Mouse (Mus musculus): ENCODE measurements at regions not wholly inside any gene's neighbourhood (a gene's known extent, or its start where the extent isn't known, plus 50 kb on each side); places are given as distances from the start of the nearest gene placed in this dataset.

DNA sequence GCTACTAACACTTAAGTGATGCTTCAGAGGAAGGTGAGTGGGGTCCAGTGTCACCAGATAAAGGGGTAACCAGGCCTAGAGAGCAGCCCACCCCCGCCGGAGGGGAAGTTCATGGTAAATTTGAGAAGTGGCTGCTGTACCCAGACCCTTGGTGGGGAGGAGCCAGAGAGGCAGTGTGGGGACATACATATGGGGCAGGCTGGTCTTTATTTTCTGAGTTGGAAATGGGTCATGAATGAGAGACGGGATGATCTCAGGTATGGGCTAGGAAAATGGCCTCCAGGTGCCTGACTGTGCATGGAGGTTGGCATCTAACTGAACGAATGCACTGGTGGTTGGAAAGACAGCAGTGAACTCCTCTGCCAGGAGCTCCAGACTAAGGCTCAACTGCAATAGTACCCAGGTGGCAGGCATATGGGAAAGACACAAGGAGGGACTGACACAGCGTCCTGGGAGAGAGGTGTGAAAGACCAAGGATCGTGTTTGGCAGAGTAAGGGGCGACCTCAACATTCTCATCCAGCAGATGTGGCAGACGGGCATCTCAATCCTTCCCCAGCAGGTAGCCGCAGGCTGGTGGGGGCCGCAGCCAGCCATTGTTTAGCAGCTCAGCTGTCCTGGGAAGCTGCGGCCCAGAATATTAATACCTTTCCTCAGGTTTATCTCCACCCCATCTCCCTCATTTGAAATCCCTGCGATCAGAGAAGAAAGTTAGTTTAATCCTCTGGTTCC is 387.7 kb downstream of the Rps24 start:
- no peak for ATAC-seq
- 53% methylated on average over 12 of the region's 12 CpGs for WGBS (ENCODE audit: insufficient replicate concordance)
- Histone ChIP-seq H3K27me3 (replicated peaks) (no peaks in the 10 kb centered on the region), H3K27ac (no peak overlapping the region), H3K4me2 (no peak overlapping the region), H3K36me3 (no peaks in the 10 kb centered on the region), H3K9ac (no peak overlapping the region), H3K4me3 (no peak overlapping the region), H3K4me1 (no peaks in the 10 kb centered on the region), H3K9me3 (replicated peaks) (no peaks in the 10 kb centered on the region)

DNA sequence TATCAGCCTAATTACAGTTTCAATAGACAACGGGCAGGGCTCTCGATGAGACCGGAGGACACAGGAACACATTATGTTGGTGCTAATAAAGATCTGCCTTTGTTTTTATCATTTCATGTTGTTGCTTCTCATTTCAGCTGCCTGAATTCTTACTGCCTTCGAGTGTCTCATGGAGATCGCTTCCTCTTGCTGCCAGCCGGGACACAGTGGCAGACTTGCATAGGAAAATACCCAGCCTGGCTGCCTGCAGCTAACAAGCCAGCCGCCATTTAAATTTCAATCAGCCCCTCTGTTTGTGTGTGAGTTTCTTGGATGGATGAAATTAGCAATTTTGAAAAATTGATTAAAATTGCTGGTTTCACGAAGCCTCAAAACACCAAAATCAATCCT is 388.2 kb downstream of the Rps24 start:
- Histone ChIP-seq H3K9me3 (replicated peaks) (no peaks in the 10 kb centered on the region), H3K4me2 (no peak overlapping the region), H3K27ac (no peak overlapping the region), H3K36me3 (no peaks in the 10 kb centered on the region), H3K27me3 (replicated peaks) (no peaks in the 10 kb centered on the region), H3K4me3 (no peak overlapping the region), H3K9ac (no peak overlapping the region), H3K4me1 (no peaks in the 10 kb centered on the region)
- ATAC-seq, result no peak
- 62% methylated on average over 8 of the region's 8 CpGs for WGBS (ENCODE audit: insufficient replicate concordance)

DNA sequence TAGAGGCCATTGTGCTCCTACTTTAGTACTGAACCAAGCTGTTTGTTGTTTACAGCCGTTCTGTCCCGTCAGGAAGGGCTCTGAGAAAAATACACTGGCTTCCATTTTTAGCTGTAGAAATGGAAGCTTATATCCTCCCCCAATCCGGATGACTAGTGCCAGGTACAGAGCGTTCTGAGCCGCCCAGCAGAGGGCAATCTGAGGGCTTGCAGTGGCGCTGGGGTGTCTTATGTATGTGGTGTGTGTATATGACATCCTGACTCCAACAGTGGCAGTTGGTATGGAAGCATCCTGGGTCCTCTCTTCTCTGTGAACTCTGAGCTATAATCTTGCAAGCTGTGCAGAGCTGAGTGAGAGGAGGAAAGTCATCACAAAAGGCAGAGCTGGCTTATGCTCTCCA is 389.0 kb downstream of the Rps24 start:
- Histone ChIP-seq H3K9me3 (replicated peaks) (no peaks in the 10 kb centered on the region), H3K27me3 (replicated peaks) (no peaks in the 10 kb centered on the region), H3K36me3 (no peaks in the 10 kb centered on the region), H3K9ac (no peak overlapping the region), H3K27ac (no peak overlapping the region), H3K4me1 (no peaks in the 10 kb centered on the region), H3K4me3 (no peak overlapping the region), H3K4me2 (no peak overlapping the region)
- ATAC-seq, result no peak
- WGBS (ENCODE audit: insufficient replicate concordance), result 52% methylated on average over 6 of the region's 6 CpGs

DNA sequence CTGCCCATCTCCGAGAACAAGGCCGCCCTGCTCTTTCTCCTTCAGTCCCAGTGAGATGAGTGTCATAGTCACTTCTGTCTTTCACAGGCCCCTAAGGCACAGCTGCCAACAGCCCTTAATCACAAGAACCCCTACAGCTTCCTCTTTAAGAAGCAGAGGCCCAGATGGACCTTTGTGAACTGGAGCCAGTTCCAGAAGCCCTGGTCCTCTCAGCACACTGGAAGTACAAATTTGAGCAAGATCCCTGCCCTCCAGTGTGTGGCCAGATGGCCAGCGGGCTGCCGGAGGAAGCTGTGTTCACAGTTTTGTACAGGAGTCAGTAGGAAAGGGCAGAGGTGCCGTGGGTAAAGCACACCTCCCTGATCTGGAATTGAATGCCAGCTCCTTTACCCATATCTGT is 389.6 kb downstream of the Rps24 start:
- H3K4me2 ChIP-seq, result no peak overlapping the region
- 81% methylated on average over 5 of the region's 5 CpGs for WGBS (ENCODE audit: insufficient replicate concordance)
- no peaks in the 10 kb centered on the region for H3K36me3 ChIP-seq
- ATAC-seq, result no peak
- H3K4me3 ChIP-seq, result no peak overlapping the region
- H3K9ac ChIP-seq, result no peak overlapping the region
- no peaks in the 10 kb centered on the region for H3K4me1 ChIP-seq
- no peaks in the 10 kb centered on the region for H3K27me3 ChIP-seq (replicated peaks)
- no peak overlapping the region for H3K27ac ChIP-seq
- no peaks in the 10 kb centered on the region for H3K9me3 ChIP-seq (replicated peaks)

DNA sequence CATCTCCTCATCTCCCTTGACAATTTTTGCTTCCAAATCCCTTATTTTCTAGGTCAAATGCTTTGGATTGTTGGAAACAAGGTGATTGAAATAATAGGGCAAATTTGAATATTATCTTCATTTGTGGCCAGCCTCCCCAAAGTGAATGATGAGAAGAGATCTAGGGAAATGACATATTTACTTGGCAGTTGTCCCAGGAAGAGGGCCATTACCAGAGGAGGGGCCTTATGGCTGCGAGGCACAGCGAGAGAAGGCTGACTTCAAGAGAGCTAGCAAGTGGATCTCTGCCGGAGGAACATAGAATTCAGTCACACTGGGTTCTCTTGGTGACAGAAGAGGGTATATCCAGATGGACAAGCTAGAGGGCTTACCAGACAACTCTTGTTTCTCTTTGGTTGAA is 390.9 kb downstream of the Rps24 start:
- no peak overlapping the region for H3K4me2 ChIP-seq
- no peaks in the 10 kb centered on the region for H3K9me3 ChIP-seq (replicated peaks)
- H3K27ac ChIP-seq, result no peak overlapping the region
- H3K27me3 ChIP-seq (replicated peaks), result no peaks in the 10 kb centered on the region
- 54% methylated on average over 3 of the region's 3 CpGs for WGBS (ENCODE audit: insufficient replicate concordance)
- H3K4me1 ChIP-seq, result no peaks in the 10 kb centered on the region
- H3K36me3 ChIP-seq, result no peaks in the 10 kb centered on the region
- no peak overlapping the region for H3K4me3 ChIP-seq
- no peak overlapping the region for H3K9ac ChIP-seq
- no peak for ATAC-seq

DNA sequence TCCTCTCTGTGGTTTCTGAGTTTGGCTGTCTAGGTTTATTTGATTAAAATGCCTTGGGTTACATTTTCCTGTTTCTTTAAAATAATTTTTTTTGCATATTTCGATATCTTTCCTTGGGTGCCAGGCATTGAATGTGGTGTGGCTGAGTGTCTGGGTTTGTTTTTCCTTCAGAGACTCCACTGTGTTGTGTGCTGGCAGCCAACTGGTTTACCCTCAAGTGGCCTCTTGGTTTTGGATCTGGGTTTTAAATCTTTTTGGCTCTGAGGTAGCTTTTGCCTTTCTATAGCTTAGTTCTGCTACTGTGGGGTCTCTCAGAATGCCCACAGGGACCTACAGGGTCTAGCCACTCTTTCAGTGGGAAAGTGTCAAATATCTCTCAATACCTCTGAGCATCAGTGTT is 399.2 kb downstream of the Rps24 start:
- Histone ChIP-seq H3K4me3 (no peak overlapping the region), H3K36me3 (no peaks in the 10 kb centered on the region), H3K9me3 (replicated peaks) (no peaks in the 10 kb centered on the region), H3K27ac (no peak overlapping the region), H3K4me1 (no peaks in the 10 kb centered on the region), H3K27me3 (replicated peaks) (no peaks in the 10 kb centered on the region), H3K9ac (no peak overlapping the region), H3K4me2 (no peak overlapping the region)
- WGBS (ENCODE audit: insufficient replicate concordance), result 41% methylated on average over 1 of the region's 1 CpGs
- ATAC-seq, result no peak

DNA sequence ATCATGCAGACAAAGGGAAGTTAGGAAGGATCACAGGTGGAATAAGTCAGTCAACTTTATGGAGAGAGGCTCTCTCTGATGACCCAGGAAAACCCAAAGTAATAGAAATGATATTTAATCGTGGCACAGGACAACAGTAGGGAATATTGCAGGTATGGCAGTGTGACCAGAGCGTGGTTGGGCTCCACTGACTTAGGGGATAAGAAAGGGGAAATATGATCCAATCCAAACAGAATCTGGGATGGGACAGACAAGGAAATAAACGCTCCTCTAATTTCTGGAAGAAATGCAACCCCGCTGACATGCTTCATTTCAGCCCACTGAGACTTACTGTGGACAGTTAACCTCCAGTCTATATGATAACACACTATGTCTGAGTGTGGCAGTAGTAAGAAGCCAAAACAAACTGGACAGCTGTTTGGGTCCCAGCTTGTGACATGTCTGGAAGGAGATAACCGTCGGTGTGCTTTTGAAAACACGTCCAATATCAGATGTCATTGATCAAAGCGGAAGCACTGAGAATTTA is 400.0 kb downstream of the Rps24 start:
- Histone ChIP-seq H3K9ac (no peak overlapping the region), H3K4me3 (no peak overlapping the region), H3K4me1 (no peaks in the 10 kb centered on the region), H3K27ac (no peak overlapping the region), H3K9me3 (replicated peaks) (no peaks in the 10 kb centered on the region), H3K36me3 (no peaks in the 10 kb centered on the region), H3K27me3 (replicated peaks) (no peaks in the 10 kb centered on the region), H3K4me2 (no peak overlapping the region)
- ATAC-seq, result no peak
- WGBS (ENCODE audit: insufficient replicate concordance), result 63% methylated on average over 8 of the region's 8 CpGs

DNA sequence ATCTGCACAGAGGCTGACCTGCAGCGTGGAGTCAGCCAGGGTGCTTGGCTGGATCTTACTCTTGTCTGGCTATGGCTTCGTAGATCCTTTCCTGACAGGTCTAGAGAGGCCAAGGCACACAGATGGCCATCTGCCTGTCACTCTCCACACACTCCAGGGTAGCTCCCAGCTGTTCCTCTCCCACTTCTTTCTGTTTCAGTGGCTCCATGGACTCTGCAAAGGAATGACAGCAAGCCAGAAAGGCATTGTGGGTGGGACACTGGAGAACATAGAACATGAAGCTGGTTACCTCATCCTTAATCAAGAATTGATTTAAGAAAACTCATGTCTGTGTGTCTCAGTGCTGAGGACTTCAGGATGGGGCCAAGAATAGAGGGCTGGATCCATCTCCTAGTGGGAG is 403.9 kb downstream of the Rps24 start:
- H3K4me2 ChIP-seq, result no peak overlapping the region

DNA sequence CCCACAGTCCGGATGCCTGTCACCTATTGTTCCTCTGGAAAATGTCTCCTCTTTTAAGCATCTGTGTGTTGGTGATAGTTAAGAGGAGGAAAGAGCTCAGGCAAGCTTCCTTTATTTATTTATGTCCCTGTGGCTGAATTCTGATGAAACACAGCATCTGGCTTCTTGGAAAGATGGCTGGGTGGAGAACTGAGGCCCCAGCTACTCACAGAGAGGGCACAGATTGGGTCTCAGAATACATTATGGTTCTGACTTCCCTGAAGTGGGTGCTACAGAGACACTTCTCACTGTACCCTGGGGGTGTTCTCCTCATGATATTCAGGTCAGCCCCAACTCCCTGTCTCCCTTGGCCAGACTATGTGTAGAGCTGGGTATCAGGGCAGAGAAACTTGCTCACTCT is 408.3 kb downstream of the Rps24 start:
- WGBS (ENCODE audit: insufficient replicate concordance), result 40% methylated on average over 1 of the region's 1 CpGs
- H3K9ac ChIP-seq, result no peak overlapping the region
- no peak overlapping the region for H3K4me3 ChIP-seq
- no peaks in the 10 kb centered on the region for H3K9me3 ChIP-seq (replicated peaks)
- no peak for ATAC-seq
- no peaks in the 10 kb centered on the region for H3K27me3 ChIP-seq (replicated peaks)
- H3K36me3 ChIP-seq, result no peaks in the 10 kb centered on the region
- H3K4me2 ChIP-seq, result no peak overlapping the region
- no peaks in the 10 kb centered on the region for H3K4me1 ChIP-seq
- H3K27ac ChIP-seq, result no peak overlapping the region

More for the DNA sequence above, 403.9 kb downstream of the Rps24 start:
- Histone ChIP-seq H3K9me3 (replicated peaks) (no peaks in the 10 kb centered on the region), H3K9ac (no peak overlapping the region), H3K36me3 (no peaks in the 10 kb centered on the region), H3K4me3 (no peak overlapping the region), H3K4me1 (no peaks in the 10 kb centered on the region), H3K27me3 (replicated peaks) (no peaks in the 10 kb centered on the region), H3K27ac (no peak overlapping the region)
- 72% methylated on average over 2 of the region's 2 CpGs for WGBS (ENCODE audit: insufficient replicate concordance)
- no peak for ATAC-seq

DNA sequence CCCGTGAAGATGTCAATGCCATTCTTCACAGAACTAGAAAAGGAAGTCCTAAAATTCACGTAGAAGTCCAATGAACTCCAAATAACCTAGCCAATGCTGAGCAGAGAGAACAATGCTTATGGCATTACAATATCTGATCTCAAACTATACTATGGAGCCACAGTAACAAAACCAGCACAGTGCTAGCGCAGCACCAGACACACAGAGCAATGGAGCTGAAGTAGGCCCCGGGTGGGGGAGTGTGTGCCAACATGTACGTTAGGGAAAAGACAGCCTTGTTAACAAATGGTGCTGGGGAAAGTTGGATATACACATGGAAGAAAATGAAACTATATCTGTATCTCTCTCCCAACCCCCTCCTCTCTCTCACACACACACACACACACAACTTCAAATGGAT is 409.8 kb downstream of the Rps24 start:
- H3K9me3 ChIP-seq (replicated peaks), result no peaks in the 10 kb centered on the region
- H3K4me3 ChIP-seq, result no peak overlapping the region
- ATAC-seq, result no peak
- no peak overlapping the region for H3K27ac ChIP-seq
- H3K9ac ChIP-seq, result no peak overlapping the region
- WGBS (ENCODE audit: insufficient replicate concordance), result 66% methylated on average over 5 of the region's 5 CpGs
- H3K27me3 ChIP-seq (replicated peaks), result no peaks in the 10 kb centered on the region
- no peaks in the 10 kb centered on the region for H3K4me1 ChIP-seq
- no peaks in the 10 kb centered on the region for H3K36me3 ChIP-seq
- no peak overlapping the region for H3K4me2 ChIP-seq

DNA sequence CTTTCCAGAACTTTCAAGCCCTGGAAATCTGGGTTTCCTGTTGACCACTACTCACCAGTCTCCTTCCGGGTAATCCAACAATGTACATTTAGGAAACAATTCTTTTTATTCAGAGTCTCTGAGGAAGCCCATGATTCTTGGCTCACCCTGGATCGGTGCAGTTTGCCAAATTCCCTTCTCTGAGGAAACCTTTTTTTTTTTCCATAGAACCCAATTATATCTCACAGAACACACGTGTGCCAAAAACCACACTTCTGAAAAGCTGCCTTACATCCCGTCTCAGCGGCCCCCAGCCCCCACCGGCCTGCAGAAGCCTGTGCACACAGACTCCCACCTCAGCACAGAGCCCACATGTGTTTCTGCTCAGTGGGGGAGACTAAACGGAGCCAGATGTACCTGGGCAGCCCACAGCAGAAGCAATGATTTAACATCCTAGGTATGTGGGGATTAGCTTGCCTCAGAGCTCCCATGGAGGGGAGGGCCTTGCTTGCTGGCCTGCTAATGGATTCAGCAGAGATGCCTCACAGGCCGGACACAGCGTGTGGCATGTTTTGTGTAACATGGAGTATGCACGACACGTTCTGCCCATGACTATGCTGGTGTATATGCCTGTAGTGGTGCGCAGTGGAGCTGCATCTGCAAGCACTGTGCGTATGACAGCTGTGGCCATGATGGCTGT is 413.7 kb downstream of the Rps24 start:
- Histone ChIP-seq H3K9me3 (replicated peaks) (no peaks in the 10 kb centered on the region), H3K36me3 (no peaks in the 10 kb centered on the region), H3K9ac (no peak overlapping the region), H3K4me2 (no peak overlapping the region), H3K4me1 (no peaks in the 10 kb centered on the region), H3K4me3 (no peak overlapping the region), H3K27ac (no peak overlapping the region), H3K27me3 (replicated peaks) (no peaks in the 10 kb centered on the region)
- ATAC-seq, result no peak
- WGBS (ENCODE audit: insufficient replicate concordance), result 64% methylated on average over 13 of the region's 13 CpGs

DNA sequence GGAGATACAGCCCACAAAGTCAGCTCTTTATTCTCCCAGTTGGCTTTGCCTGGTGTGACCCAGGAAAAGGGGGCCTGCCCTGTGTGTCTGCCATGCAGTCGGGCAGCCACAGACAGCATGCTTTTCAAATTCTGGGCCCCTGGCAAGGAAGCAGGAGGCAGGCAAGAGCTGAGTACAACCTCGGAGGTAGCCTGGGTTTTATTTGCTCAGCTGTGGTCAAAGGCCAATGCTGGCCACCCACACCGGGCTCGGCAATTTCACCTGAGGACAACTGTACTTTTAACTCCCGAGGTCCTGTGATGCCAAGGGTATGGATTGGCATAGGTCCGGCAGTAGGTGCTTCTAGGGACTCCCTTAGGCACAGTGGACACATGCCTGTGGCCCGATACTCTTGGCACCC is 414.8 kb downstream of the Rps24 start:
- Histone ChIP-seq H3K4me1 (no peaks in the 10 kb centered on the region), H3K4me2 (no peak overlapping the region), H3K27ac (no peak overlapping the region), H3K36me3 (no peaks in the 10 kb centered on the region), H3K4me3 (no peak overlapping the region), H3K27me3 (replicated peaks) (no peaks in the 10 kb centered on the region), H3K9me3 (replicated peaks) (no peaks in the 10 kb centered on the region), H3K9ac (no peak overlapping the region)
- 61% methylated on average over 7 of the region's 7 CpGs for WGBS (ENCODE audit: insufficient replicate concordance)
- ATAC-seq, result no peak

Measured in liver, embryonic 12.5 days (tissue).